Mouse (Mus musculus): ENCODE measurements at regions not wholly inside any gene's neighbourhood (a gene's known extent, or its start where the extent isn't known, plus 50 kb on each side); places are given as distances from the start of the nearest gene placed in this dataset.

- TF ChIP-seq GATA1 (IDR thresholded peaks at IDR 0.05; ENCODE audit: borderline replicate concordance, low read length): no peak
- TF ChIP-seq FLI1 (IDR thresholded peaks at IDR 0.05; ENCODE audit: low read length): no peak
Observed at GRCm38 (mm10) chr17:45889451-45889850, 142.7 kb downstream of the Vegfa start.
